Mouse (Mus musculus) urinary bladder, adult 18-20 months (tissue): Measurements from ENCODE around the gene Spata45.
"Not testable (repeated sequence)": the region's sequence is repeated elsewhere in the genome, so short reads cannot be mapped to it uniquely, and the experiment has no call there.

ENCODE experiments used
- DNase-seq, 2 experiments: peaks; one replicate each; pipeline ENCODE4 v3.0.0; 2022; ENCODE audit warnings: low spot score in 2 of 2, mixed read lengths in 2 of 2

The Spata45 gene

DNA sequence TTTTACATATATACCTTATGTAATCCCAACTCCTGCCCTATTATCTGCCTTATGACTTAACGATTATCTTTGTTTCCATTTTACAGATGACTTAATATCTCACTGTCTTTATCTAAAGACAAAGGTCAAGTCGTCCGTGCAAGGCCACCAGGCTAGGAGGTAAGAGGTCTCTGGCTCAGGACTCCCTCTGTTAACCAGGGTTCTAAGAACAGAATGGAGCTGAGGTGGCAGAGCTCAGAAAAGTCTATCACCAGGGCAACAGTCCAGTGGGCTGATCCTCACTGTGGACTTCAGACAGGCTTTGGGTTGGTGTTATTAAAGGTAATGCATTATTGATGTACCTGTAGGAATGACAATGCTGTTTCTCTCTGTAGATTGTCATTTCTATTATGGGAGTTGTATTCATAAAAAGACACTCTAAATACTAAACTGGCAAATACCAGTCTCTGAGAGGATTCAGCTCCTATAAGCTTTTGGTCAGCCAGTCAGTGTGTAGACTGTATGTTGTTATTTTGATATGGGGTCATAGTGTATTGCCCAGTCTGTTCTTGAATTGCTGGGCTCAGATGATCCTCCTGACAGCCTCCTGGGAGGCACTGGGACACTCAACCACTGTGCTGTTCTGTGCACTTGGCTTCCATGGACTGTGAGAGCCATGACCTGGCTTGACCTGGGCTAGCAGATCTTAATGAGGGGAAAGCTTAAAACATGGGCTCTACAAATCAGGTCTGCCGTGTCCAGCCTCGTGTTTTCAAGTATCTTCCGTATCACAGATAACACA, at the start of gene Spata45:
TSS of gene Spata45 (plus strand) at position 86 of the 781 bp plus-strand sequence.
- DNase-seq: no peak

- no peak for DNase-seq
Observed at GRCm38 (mm10) chr1:190989437-190990082, 46.9 kb upstream of the Spata45 start.

GRCm38 (mm10) chr1:190995548-190995947, 40.9 kb upstream of the Spata45 start:
- no peak for DNase-seq

- no peak for DNase-seq
Observed at GRCm38 (mm10) chr1:190996346-190996877, 40.0 kb upstream of the Spata45 start.

DNA sequence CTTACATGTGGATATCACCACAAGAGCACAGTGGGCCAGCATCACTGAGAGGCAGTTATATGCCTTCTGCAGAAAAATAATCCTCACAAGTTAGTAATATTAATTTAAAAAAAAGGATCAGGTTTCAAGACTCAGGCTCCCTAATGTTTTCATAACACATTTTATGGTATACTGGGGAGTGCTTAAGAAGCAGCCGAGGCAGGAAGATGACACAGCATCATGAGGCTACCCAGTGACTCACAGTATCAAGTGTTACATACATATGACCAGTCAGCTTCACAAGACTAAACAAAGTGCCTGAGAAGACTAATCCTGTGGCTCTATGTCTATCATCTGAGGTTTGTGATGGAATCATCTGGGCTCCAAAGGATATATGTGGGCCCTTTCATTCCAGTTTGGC, 38.4 kb upstream of the Spata45 start:
- no peak for DNase-seq

- no peak for DNase-seq
Observed at GRCm38 (mm10) chr1:191000686-191001085, 35.8 kb upstream of the Spata45 start.

DNA sequence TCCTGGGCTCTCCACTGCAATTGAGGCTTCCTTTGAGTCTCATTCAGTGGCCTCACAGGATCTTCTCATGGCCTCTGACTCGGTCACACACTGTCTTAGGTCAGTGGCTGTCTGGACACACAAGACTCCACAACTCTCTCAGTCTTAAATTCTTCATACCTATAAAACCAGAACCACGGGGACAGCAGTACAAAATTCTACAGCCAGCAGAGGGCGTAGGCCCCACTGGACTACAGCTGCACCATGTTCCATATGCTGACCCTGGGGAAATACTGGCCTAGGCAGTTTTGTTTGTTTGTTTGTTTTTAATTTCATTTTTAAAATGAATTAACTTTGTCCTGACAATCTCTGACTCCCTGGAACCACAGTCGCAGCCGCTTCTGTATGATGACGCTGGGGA, 34.2 kb upstream of the Spata45 start:
- DNase-seq: no peak

GRCm38 (mm10) chr1:191008707-191009106, 27.7 kb upstream of the Spata45 start:
- no peak for DNase-seq

GRCm38 (mm10) chr1:191014271-191014670, 22.2 kb upstream of the Spata45 start:
- no peak for DNase-seq

- DNase-seq: no peak
Observed at GRCm38 (mm10) chr1:191019803-191020202, 16.6 kb upstream of the Spata45 start.

DNA sequence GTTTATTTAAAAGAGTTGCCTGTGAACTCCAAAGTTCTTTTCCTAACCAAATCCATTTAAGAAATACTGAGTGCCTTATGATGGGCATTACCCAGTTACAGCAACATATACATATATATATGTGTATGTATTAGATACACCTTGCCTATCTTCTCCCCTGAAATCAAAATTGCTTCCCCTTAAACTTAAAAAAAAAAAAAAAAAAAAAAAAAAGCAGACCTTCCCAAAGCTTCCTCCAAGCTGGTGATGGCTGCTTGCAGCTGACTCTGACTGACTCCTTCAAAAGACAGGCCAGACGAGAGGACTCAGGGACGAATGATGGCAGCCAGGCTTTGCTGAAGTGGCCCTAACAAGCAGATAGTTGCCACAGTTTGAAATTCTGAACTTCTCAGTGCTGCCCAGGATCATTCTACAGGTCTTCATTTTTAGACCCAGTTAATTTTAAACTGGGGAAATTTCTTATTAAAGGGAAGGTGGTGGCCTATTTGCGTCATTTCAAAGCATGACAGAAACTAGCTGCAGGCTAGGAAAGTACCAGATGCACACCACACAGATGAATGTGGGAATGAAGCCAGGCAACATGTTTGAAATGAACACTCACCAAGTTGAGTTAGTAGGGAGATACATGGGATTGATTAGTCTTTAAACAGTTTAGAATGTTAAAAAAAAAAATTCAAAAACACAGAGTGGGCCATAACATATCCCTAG, 16.1 kb upstream of the Spata45 start:
- no peak for DNase-seq

GRCm38 (mm10) chr1:191021016-191021415, 15.4 kb upstream of the Spata45 start:
- no peak for DNase-seq

GRCm38 (mm10) chr1:191023140-191023539, 13.3 kb upstream of the Spata45 start:
- DNase-seq: no peak

GRCm38 (mm10) chr1:191023806-191024205, 12.6 kb upstream of the Spata45 start:
- DNase-seq: not testable (repeated sequence)

GRCm38 (mm10) chr1:191025016-191026012, 11.1 kb upstream of the Spata45 start:
- peak in 1 of 2 experiments; percentile 11 for DNase-seq

GRCm38 (mm10) chr1:191026021-191026713, 10.3 kb upstream of the Spata45 start, which contains the start of gene Flvcr1:
Gene Flvcr1 (minus strand): TSS chr1:191026158.
- DNase-seq: peak; percentile 87 to 99

- DNase-seq: no peak
Observed at GRCm38 (mm10) chr1:191030182-191030581, 6.3 kb upstream of the Spata45 start.

- DNase-seq: not testable (repeated sequence)
Observed at GRCm38 (mm10) chr1:191030922-191031425, 5.5 kb upstream of the Spata45 start.

DNA sequence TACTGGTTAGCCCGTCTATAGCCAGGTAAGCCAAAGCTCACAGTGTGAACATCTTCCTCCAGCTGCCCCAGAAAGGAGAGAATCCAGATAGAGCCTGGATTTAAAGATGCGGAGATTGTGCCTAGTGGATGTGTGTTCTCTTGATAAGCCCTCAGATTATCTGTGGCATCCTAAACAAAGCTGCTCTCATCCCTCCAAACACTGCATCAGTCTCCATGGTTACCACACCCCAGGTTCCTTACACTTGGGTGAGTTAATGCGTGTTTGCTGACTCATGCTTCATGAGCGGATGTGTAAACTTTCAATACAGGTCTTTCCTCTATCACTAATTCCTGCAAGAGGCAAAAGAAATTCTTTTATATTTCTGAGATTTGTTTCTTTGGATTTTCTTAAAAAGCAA, 790 bp upstream of the Spata45 start:
- DNase-seq: no peak

GRCm38 (mm10) chr1:191037999-191038398, 1.6 kb downstream of the Spata45 start:
- no peak for DNase-seq
